Mouse (Mus musculus) gastrocnemius, postnatal 14 days (tissue): ENCODE measurements at regions not wholly inside any gene's neighbourhood (a gene's known extent, or its start where the extent isn't known, plus 50 kb on each side); places are given as distances from the start of the nearest gene placed in this dataset.

Experiments
- DNase-seq: peaks from one replicate; pipeline ENCODE4 v3.0.0; 2021; ENCODE audit warnings: mixed read lengths
- intact Hi-C: fragments of 180-260 bp; cut with DNase I; formaldehyde crosslinking; loops from one replicate; pipeline ENCODE4 v1.15.1; 2025; ENCODE audit warnings: low total_unique reads

DNA sequence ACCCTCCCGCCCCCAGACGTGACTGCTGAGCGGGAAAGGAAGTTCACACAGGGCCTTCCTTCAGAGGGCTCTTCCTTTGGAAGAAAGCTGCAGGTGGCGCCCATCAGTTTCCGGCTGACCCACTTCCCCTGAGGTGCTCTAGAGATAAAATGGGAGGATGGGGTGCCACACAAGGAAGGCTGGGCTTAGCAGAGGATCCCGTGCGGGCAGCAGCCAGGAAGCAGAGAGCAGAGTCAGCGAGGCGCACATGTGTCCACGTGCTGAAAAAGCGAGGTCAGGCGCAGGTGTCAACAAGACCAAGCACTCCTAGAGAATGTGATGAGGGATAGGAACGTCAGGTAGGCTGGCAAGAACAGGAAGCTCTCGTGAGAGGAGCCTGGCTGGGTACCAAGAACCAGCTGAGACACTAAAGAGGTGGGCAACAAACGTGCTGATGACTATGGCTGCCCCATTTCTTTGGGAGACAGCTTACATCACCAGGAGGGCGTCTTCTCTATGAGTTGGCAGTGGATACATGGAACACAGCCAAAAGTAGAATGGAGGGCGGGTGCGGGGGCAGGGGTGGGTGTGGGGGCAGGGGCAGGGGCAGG is 253.0 kb upstream of the Gm10131 start:
- no peak for DNase-seq
- intact Hi-C loops: no loop called here

DNA sequence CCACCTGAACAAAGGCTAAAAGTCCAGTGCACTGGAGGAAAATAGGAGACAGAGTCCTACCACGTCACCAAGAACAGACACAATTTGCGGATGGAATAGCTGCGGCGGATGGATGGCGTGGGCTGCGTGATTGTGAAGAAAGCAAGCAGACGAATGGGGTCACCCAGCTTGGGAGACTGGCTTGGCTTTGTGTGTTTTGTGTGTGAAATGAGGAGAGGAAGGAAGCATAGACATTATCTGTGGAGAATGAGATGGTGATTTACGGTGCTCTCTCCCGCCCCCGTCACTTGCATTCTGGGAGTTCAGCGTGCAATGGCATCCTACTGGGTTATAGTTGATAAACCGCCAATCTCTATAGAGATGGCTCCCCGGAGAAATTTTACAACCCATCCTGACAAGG is 252.1 kb upstream of the Gm10131 start:
- DNase-seq: no peak
- intact Hi-C loops: no loop called here

- DNase-seq: no peak
- intact Hi-C loops: no loop called here
Measured at GRCm38 (mm10) chr8:34363131-34363530, 251.6 kb upstream of the Gm10131 start.

GRCm38 (mm10) chr8:34361377-34361776 is 249.8 kb upstream of the Gm10131 start:
- no peak for DNase-seq
- intact Hi-C loops: no loop called here

- DNase-seq: no peak
- intact Hi-C loops: no loop called here
Measured at GRCm38 (mm10) chr8:34359776-34360175, 248.2 kb upstream of the Gm10131 start.

- DNase-seq: no peak
- intact Hi-C loops: no loop called here
Measured at GRCm38 (mm10) chr8:34355059-34355458, 243.5 kb upstream of the Gm10131 start.

- no peak for DNase-seq
- intact Hi-C loops: no loop called here
Measured at GRCm38 (mm10) chr8:34353140-34353855, 241.8 kb upstream of the Gm10131 start.

DNA sequence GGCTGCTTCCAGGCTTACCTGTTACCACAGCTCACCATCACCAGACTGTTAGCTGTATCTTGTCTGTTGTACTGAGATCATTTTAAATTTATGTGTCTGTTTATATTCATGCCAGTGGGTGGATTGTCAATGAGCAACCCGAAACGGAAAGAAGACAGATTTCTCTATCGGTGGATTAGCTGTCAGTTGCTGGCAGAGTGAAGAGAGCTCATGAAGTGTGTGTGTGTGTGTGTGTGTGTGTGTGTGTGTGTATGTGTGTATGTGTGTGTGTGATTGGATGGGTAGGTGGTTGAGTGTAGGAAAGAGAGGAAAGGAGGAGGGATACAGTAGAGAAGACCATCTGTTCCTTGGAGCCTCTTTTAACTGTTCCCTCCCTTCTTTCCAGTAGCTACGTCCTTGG is 223.3 kb upstream of the Gm10131 start:
- intact Hi-C loops: no loop called here
- DNase-seq: no peak

- intact Hi-C loops: no loop called here
- no peak for DNase-seq
Measured at GRCm38 (mm10) chr8:34331673-34332072, 220.1 kb upstream of the Gm10131 start.

- intact Hi-C loops: no loop called here
- DNase-seq: no peak
Measured at GRCm38 (mm10) chr8:34326614-34326965, 215.1 kb upstream of the Gm10131 start.

DNA sequence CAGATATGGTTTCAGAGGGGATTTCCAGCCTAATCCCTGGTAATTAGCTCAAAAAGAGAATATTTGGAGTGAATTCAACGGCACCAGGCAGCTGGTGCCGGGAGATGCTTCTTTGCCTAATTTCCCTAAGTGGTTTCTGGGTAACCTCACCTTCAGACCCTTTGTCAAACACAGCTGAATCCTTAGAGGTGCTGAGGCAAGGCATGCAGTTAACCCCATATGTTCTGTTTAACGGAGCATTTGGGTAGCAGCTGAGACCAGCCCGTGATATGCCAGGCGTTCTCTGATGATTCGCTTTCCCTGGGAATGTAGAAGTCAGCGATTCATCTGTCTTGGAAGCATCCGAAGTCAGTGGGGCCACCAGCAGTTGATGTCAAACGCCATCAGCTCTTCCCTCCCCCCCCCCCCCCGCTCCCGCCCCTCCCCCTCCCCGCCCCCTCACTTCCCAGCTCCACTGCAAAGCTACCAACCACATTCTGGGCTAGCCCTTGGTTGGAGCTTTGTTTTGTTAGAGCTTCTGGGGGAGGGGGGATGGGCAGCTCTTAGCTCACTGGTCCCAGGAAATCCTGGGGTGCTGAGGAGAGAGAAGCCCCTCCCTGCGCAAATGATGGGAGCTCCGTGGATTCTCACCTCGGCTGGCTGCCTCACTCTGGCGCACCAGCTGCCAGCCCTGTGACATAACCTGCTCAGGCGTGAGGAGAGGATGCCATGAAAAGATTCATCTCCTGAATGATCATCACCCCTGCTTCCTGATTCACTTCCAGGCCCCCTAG is 214.5 kb upstream of the Gm10131 start:
- intact Hi-C loops: no loop called here
- DNase-seq: no peak

DNA sequence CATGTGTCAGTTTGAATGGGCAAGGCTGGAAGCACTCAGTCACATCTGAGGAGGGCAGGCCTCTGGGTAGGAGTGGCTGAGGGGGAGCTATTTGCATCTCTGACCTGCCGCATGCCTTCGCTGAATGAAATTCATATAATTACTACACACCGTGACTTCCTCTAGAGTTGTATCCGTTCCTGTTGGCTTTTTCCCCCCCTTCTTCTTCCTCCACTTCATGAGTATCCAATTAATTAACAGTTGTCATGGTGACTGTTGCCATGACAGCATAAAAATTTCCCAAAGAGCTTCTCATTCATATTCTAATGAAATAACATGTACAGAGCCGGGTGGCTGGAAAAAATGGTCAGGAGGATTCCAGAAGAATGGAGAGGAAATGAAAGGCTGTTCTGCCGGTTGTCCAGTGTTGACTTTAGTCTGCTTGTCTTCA is 208.6 kb upstream of the Gm10131 start:
- no peak for DNase-seq
- intact Hi-C loops: no loop called here

DNA sequence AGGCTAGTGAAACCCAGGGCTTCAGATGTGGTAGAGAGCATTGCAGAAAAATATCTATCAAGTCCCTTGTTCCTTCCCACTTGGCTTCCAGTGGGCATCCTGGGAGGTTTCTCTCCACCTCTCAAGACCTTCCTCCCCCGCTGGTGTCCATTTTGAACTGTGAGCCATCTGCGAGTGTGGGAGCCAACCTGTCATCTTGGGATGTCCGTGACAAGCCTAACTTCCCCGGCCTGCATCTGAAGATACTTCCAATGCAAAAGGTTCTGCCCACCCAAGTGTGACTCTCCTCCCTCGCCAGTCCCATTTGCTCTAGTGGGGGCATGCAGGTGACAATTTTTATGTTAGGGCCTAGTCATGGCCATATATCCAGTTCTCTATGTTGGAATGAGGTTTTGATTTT is 208.2 kb upstream of the Gm10131 start:
- intact Hi-C loops: no loop called here
- DNase-seq: no peak

- DNase-seq: no peak
- intact Hi-C loops: no loop called here
Measured at GRCm38 (mm10) chr8:34315233-34315632, 203.7 kb upstream of the Gm10131 start.

GRCm38 (mm10) chr8:34305542-34306485 is 194.3 kb upstream of the Gm10131 start:
- DNase-seq: no peak
- intact Hi-C loops: no loop called here

DNA sequence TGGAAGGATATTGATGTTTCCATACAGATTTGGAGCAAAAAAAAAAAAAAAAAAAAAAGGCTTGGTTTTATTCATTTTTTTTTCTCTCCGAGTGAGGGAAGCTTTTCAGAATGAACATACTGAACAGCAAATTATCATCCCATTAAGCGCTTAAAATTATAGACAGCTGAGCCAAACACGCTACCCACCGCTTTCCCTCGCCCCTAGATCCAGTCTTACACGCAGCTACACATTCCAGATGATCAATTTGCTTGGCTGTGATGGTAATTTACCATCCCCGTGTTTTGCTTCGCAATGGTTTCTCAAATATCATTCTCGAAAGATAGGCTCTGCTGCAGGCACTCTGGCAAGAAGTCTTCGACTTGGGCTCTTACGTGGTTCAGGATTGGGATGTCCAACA is 192.3 kb upstream of the Gm10131 start:
- no peak for DNase-seq
- intact Hi-C loops: no loop called here

- DNase-seq: no peak
- intact Hi-C loops: no loop called here
Measured at GRCm38 (mm10) chr8:34300331-34300903, 188.9 kb upstream of the Gm10131 start.

- DNase-seq: no peak
- intact Hi-C loops: no loop called here
Measured at GRCm38 (mm10) chr8:34294721-34295120, 183.2 kb upstream of the Gm10131 start.

DNA sequence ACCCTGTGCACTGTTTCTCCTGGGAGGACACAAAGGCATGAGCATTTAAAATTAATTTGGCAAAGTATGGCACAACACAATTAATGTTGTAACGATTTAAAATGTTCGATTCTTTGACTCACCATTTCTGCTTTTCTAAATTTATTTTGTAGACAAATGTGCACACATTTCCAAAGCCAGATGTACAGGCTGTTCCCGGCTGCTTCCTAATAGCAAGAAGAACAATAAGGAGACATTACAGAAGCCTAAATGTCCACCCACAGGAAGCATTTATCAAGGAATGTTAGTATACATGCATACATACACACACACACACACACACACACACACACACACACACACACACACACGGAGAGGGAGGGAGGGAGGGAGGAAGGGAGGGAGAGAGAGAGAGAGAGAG is 179.1 kb upstream of the Gm10131 start:
- intact Hi-C loops: no loop called here
- no peak for DNase-seq

DNA sequence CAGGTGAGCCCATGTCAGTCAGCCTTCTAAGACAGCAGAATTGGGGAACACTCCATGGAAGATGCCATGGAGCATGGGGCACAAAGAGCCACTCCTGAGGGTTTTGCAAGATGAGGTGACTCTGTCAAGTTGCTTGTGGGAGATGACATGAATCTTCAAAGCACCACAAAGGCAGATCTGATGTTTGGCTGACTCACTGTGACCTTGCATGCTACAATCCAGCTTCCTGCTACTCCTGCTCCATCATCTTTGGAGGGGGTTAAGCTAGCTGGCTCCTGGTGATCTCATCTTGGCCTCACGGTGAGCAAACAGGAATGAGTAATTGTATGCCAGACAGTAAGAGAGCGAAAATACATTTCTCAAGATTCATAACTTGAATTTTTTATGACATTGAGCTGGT is 176.3 kb upstream of the Gm10131 start:
- no peak for DNase-seq

More for the DNA sequence above, 176.3 kb upstream of the Gm10131 start:
- intact Hi-C loops: no loop called here
